Mouse (Mus musculus): ENCODE results near the gene Sfrp2.

DNA sequence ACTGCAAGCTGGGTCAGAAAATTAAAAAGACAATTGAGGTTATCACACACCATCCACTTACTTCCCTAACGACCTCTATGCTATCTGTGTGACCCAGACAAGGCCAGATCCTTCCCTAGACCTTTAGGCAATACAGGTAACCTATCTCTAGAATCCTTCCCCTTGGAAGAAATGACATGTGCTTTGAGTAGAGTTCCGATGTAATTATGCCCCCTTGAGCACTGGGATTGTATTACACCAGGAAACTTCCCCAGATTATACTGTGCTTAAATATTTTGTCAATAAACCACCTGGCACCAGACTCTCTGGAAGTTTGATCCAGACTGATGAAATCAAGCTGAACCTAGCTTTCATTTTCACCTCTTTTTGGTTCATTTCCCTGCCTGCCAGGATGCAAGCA, 14.5 kb upstream of the Sfrp2 start:
- TF ChIP-seq CTCF (IDR thresholded peaks at IDR 0.05; ENCODE audit: extremely low read depth, insufficient read length, insufficient replicate concordance, low read depth, low read length) (no peak), POLR2A (IDR thresholded peaks at IDR 0.05; ENCODE audit: low read depth, low read length) (no peak)
